24 mouse cellular contexts compared by ENCODE assay signal in genomic region chr14:57489696-57490095, GRCm38 (mm10). TPM values are rescaled to one million over a fixed set of nuclear protein-coding genes. Genes with fewer than 3 reads are reported as not detected.
DNase-seq lines count a peak whose midpoint lies in the region; ATAC-seq and TF ChIP-seq lines count a peak whose summit lies in the region.
"Had no signal": no experiment of that assay in that cellular context is flagged by ENCODE, and none has a peak within 500 bp of the region (broad histone marks: within the 10 kb centered on the region; RNA-seq: fewer than 3 reads in every experiment).

No protein-coding gene starts in this region.

- intact Hi-C loops in left cerebral cortex, adult 2 months (cut with DNase I) = loop anchor here (2.0 kb wide), 1 partner anchor 15 kb away; no protein-coding TSS in a partner anchor
- intact Hi-C loops in left cerebral cortex, postnatal 36 days (cut with DNase I) = no loop called here

- no peaks in the 10 kb centered on the region for H3K27me3 ChIP-seq in embryonic facial prominence, embryonic 11.5 days (ENCODE audit: control insufficient read depth, insufficient read depth, low read length)
- no peaks in the 10 kb centered on the region for H3K27me3 ChIP-seq in embryonic facial prominence, embryonic 10.5 days (replicated peaks; ENCODE audit: low read depth, poor library complexity, severe bottlenecking)
- H3K27me3 ChIP-seq: CH12.LX; embryonic facial prominence, embryonic 12.5 days; forebrain, embryonic 13.5 days; forebrain, embryonic 15.5 days; Patski had no signal

- H3K27ac ChIP-seq in embryonic facial prominence, embryonic 11.5 days (replicated peaks; ENCODE audit: low read depth, low read length) = no peak overlapping the region
- H3K27ac ChIP-seq in embryonic facial prominence, embryonic 10.5 days (replicated peaks) = no peak overlapping the region
- H3K27ac ChIP-seq in left cerebral cortex, adult 2 months = 0 out of 2 replicates have a peak overlapping the region, but pooled peaks have one; percentile 11
- H3K27ac ChIP-seq: embryonic facial prominence, embryonic 12.5 days; forebrain, embryonic 13.5 days; forebrain, embryonic 15.5 days had no signal

- no peak for TF ChIP-seq CTCF in left cerebral cortex, adult 2 months (IDR thresholded peaks at IDR 0.05)

- H3K4me2 ChIP-seq in embryonic facial prominence, embryonic 11.5 days (ENCODE audit: low read depth, low read length) = no peak overlapping the region
- H3K4me2 ChIP-seq: embryonic facial prominence, embryonic 12.5 days; forebrain, embryonic 13.5 days; forebrain, embryonic 15.5 days had no signal

- H3K4me3 ChIP-seq in embryonic facial prominence, embryonic 11.5 days (ENCODE audit: low read depth, low read length) = no peak overlapping the region
- no peak overlapping the region for H3K4me3 ChIP-seq in embryonic facial prominence, embryonic 10.5 days
- H3K4me3 ChIP-seq in left cerebral cortex, adult 2 months = no peak overlapping the region
- H3K4me3 ChIP-seq: embryonic facial prominence, embryonic 12.5 days; forebrain, embryonic 13.5 days; forebrain, embryonic 15.5 days had no signal

- no peaks in the 10 kb centered on the region for H3K9me3 ChIP-seq in embryonic facial prominence, embryonic 11.5 days (replicated peaks; ENCODE audit: control insufficient read depth, low read length)
- no peaks in the 10 kb centered on the region for H3K9me3 ChIP-seq in embryonic facial prominence, embryonic 10.5 days
- H3K9me3 ChIP-seq: embryonic facial prominence, embryonic 12.5 days; forebrain, embryonic 13.5 days; forebrain, embryonic 15.5 days; G1E had no signal

- no peaks in the 10 kb centered on the region for H3K4me1 ChIP-seq in embryonic facial prominence, embryonic 11.5 days (ENCODE audit: control insufficient read depth, insufficient read depth, low read length)
- no peaks in the 10 kb centered on the region for H3K4me1 ChIP-seq in embryonic facial prominence, embryonic 10.5 days
- H3K4me1 ChIP-seq: embryonic facial prominence, embryonic 12.5 days; forebrain, embryonic 13.5 days; forebrain, embryonic 15.5 days had no signal

- no peak for ATAC-seq in embryonic facial prominence, embryonic 11.5 days (replicated peaks; ENCODE audit: insufficient number of reproducible peaks, low FRiP score, low TSS enrichment, low read depth)
- ATAC-seq: activated CD4-positive, CD25-positive, alpha-beta regulatory T cell, adult 4 months; CD4-positive, CD25-positive, alpha-beta regulatory T cell, adult 4 months; forebrain, embryonic 13.5 days; forebrain, embryonic 15.5 days; forebrain, postnatal 0 days; Patski had no signal

- H3K9ac ChIP-seq in embryonic facial prominence, embryonic 11.5 days (replicated peaks; ENCODE audit: low read length) = no peak overlapping the region
- H3K9ac ChIP-seq: embryonic facial prominence, embryonic 12.5 days; forebrain, embryonic 13.5 days; forebrain, embryonic 15.5 days; forebrain, postnatal 0 days had no signal

- peak; percentile 6 for DNase-seq in embryonic facial prominence, embryonic 11.5 days (ENCODE audit: low spot score)
- DNase-seq in embryonic facial prominence, embryonic 10.5 days (ENCODE audit: low spot score) = no peak
- DNase-seq in left cerebral cortex, adult 2 months (ENCODE audit: extremely low spot score in 1 of 2, low spot score in 2 of 2) = no peak
- DNase-seq in left cerebral cortex, postnatal 36 days (ENCODE audit: low spot score in 2 of 2) = no peak
- DNase-seq in brain, adult 2 months (ENCODE audit: low read depth, low spot score) = peak; percentile 57
- DNase-seq in cerebellum, postnatal 36 days = no peak
- DNase-seq: adrenal gland, adult 8-10 months; adrenal gland, postnatal 14 days; adrenal gland, postnatal 36 days; B cell, adult 2 months; cerebellum, adult 11 months; cerebellum, adult 18-20 months; cerebellum, adult 8-10 months; cerebellum, adult 9-11 months; cerebellum, postnatal 14 days; forebrain, postnatal 0 days had no signal

- 59% methylated on average over 3 of the region's 3 CpGs for WGBS in embryonic facial prominence, embryonic 11.5 days
- 69% methylated on average over 3 of the region's 3 CpGs for WGBS in embryonic facial prominence, embryonic 10.5 days

- no peaks in the 10 kb centered on the region for H3K36me3 ChIP-seq in embryonic facial prominence, embryonic 11.5 days (replicated peaks; ENCODE audit: control insufficient read depth, insufficient read depth, low read depth, low read length)
- H3K36me3 ChIP-seq in embryonic facial prominence, embryonic 10.5 days (replicated peaks) = peaks cover 8% of the 10 kb centered on the region; the same call in 1 of the 2 replicates
- H3K36me3 ChIP-seq: embryonic facial prominence, embryonic 12.5 days; forebrain, embryonic 15.5 days had no signal

RNA-seq across cellular contexts. Expression of gene Il17d, which starts 34.9 kb away (rescaled TPM):
- polyA plus RNA-seq in embryonic facial prominence, embryonic 11.5 days (2014; fragmentation: Nextera tagmentation; extraction: Ambion mirVana) = 0.60 and 1.6 TPM in 2 replicates
- 0.77 and 0.91 TPM in 2 replicates for polyA plus RNA-seq in embryonic facial prominence, embryonic 10.5 days (2016; fragmentation: Nextera tagmentation; extraction: Ambion mirVana)
- 10 to 100 TPM; 15.4 to 17.7 TPM for total RNA-seq in left cerebral cortex, adult 2 months (2021)
- total RNA-seq in left cerebral cortex, postnatal 36 days (2021) = 10 to 100 TPM; 15.0 to 17.1 TPM
- total RNA-seq: G1E had no signal
- polyA plus RNA-seq: activated CD4-positive, CD25-positive, alpha-beta regulatory T cell, adult 4 months; CD4-positive, CD25-positive, alpha-beta regulatory T cell, adult 4 months had no signal

Comparison
In these comparisons a context has a peak if more than half of its experiments do, and no peak if none do; other contexts are left out.
1. DNase-seq: peak in embryonic facial prominence, embryonic 11.5 days (single experiment) and brain, adult 2 months (single experiment); none in embryonic facial prominence, embryonic 10.5 days (single experiment), left cerebral cortex, adult 2 months (0 of 2), left cerebral cortex, postnatal 36 days (0 of 2) and cerebellum, postnatal 36 days (0 of 2).